Mouse (Mus musculus): ENCODE results near the gene Treml2.

The Treml2 gene

GRCm38 (mm10) chr17:48299203-48299602, at the start of gene Treml2:
Treml2 (plus strand) TSS chr17:48299498.
- peak; percentile 32 for DNase-seq

GRCm38 (mm10) chr17:48249501-48249900, 49.8 kb upstream of the Treml2 start:
- no peak for DNase-seq

- DNase-seq: no peak
Measured at GRCm38 (mm10) chr17:48250631-48251030, 48.7 kb upstream of the Treml2 start.

- DNase-seq: no peak
Measured at GRCm38 (mm10) chr17:48256575-48256974, 42.7 kb upstream of the Treml2 start.

GRCm38 (mm10) chr17:48261868-48262267, 37.4 kb upstream of the Treml2 start:
- no peak for DNase-seq

GRCm38 (mm10) chr17:48263741-48264362, 35.4 kb upstream of the Treml2 start, which contains the start of gene Treml4:
Treml4 (plus strand) TSS chr17:48264295.
- no peak for DNase-seq

- DNase-seq: no peak
Measured at GRCm38 (mm10) chr17:48264662-48265061, 34.6 kb upstream of the Treml2 start.

GRCm38 (mm10) chr17:48266138-48266537, 33.2 kb upstream of the Treml2 start:
- DNase-seq: no peak

GRCm38 (mm10) chr17:48266610-48267304, 32.5 kb upstream of the Treml2 start:
- no peak for DNase-seq

GRCm38 (mm10) chr17:48267591-48267990, 31.7 kb upstream of the Treml2 start:
- DNase-seq: no peak

GRCm38 (mm10) chr17:48268276-48268675, 31.0 kb upstream of the Treml2 start:
- DNase-seq: no peak

GRCm38 (mm10) chr17:48269833-48270232, 29.5 kb upstream of the Treml2 start:
- no peak for DNase-seq

GRCm38 (mm10) chr17:48272158-48272557, 27.1 kb upstream of the Treml2 start:
- DNase-seq: no peak

- no peak for DNase-seq
Measured at GRCm38 (mm10) chr17:48272598-48272997, 26.7 kb upstream of the Treml2 start.

- no peak for DNase-seq
Measured at GRCm38 (mm10) chr17:48274098-48274497, 25.2 kb upstream of the Treml2 start.

- DNase-seq: peak; percentile 92
Measured at GRCm38 (mm10) chr17:48274885-48275284, 24.4 kb upstream of the Treml2 start.

- DNase-seq: no peak
Measured at GRCm38 (mm10) chr17:48275736-48276135, 23.6 kb upstream of the Treml2 start.

GRCm38 (mm10) chr17:48278381-48278780, 20.9 kb upstream of the Treml2 start:
- no peak for DNase-seq

- no peak for DNase-seq
Measured at GRCm38 (mm10) chr17:48279002-48279401, 20.3 kb upstream of the Treml2 start.

GRCm38 (mm10) chr17:48280943-48281738, 18.2 kb upstream of the Treml2 start:
- DNase-seq: peak; percentile 41

GRCm38 (mm10) chr17:48281739-48282085, 17.6 kb upstream of the Treml2 start:
- peak; percentile 57 for DNase-seq

GRCm38 (mm10) chr17:48286765-48287164, 12.5 kb upstream of the Treml2 start:
- no peak for DNase-seq

GRCm38 (mm10) chr17:48287276-48287675, 12.0 kb upstream of the Treml2 start:
- DNase-seq: peak; percentile 77

Measured in thymus, postnatal 4 days (tissue).